Mouse (Mus musculus) bone marrow macrophage, adult 2 months (primary cell): Measurements from ENCODE around the gene Otud5.

Experiments used
- CTCF ChIP-seq: IDR thresholded peaks from 2 replicates; pipeline ENCODE4 v1.5.1; 2012; ENCODE audit warnings: low read depth, mild to moderate bottlenecking, low read length, moderate library complexity
- POLR2A ChIP-seq: IDR thresholded peaks from 2 replicates; pipeline ENCODE4 v1.6.1; 2012; ENCODE audit warnings: mild to moderate bottlenecking, low read depth, low read length, borderline replicate concordance

GRCm38 (mm10) chrX:7919601-7920383 lies 78.6 kb downstream of the Otud5 start, which contains the start of gene Pcsk1n:
- no peak for TF ChIP-seq CTCF
- no peak for TF ChIP-seq POLR2A
